Mouse (Mus musculus): Measurements from ENCODE around the gene Ublcp1. TPM values are rescaled to one million over a fixed set of nuclear protein-coding genes. Genes with fewer than 3 reads are reported as not detected.

The Ublcp1 gene
- polyA plus RNA-seq, 1 experiment from 2014 or later: 59.1 TPM

- no peaks in the 10 kb centered on the region for H3K9me3 ChIP-seq
- no peaks in the 10 kb centered on the region for H3K36me3 ChIP-seq
- ATAC-seq (ENCODE audit: borderline replicate concordance, extremely low read depth, low FRiP score, low TSS enrichment): no peak
- H3K27ac ChIP-seq: no peak overlapping the region
- WGBS: 44% methylated on average over 4 of the region's 4 CpGs
- H3K27me3 ChIP-seq: no peaks in the 10 kb centered on the region
- 0 out of 2 replicates have a peak, but pooled peaks cover 6% of the 10 kb centered on the region for H3K4me1 ChIP-seq
- no peak overlapping the region for H3K4me2 ChIP-seq
- H3K9ac ChIP-seq: no peak overlapping the region
- no peak overlapping the region for H3K4me3 ChIP-seq
These were observed 38.6 kb upstream of the Ublcp1 start for GRCm38 (mm10) chr11:44508876-44509275.

GRCm38 (mm10) chr11:44504761-44505160 lies 34.5 kb upstream of the Ublcp1 start:
- WGBS: 80% methylated on average over 3 of the region's 3 CpGs
- Histone ChIP-seq H3K27ac (no peak overlapping the region), H3K4me3 (no peak overlapping the region), H3K27me3 (no peaks in the 10 kb centered on the region), H3K4me1 (0 out of 2 replicates have a peak, but pooled peaks cover 6% of the 10 kb centered on the region), H3K36me3 (no peaks in the 10 kb centered on the region), H3K9me3 (no peaks in the 10 kb centered on the region), H3K4me2 (no peak overlapping the region), H3K9ac (no peak overlapping the region)
- ATAC-seq (ENCODE audit: borderline replicate concordance, extremely low read depth, low FRiP score, low TSS enrichment): no peak

GRCm38 (mm10) chr11:44504146-44504545 lies 33.8 kb upstream of the Ublcp1 start:
- Histone ChIP-seq H3K4me1 (0 out of 2 replicates have a peak, but pooled peaks cover 6% of the 10 kb centered on the region), H3K27ac (no peak overlapping the region), H3K4me3 (no peak overlapping the region), H3K9me3 (no peaks in the 10 kb centered on the region), H3K27me3 (no peaks in the 10 kb centered on the region), H3K9ac (no peak overlapping the region), H3K4me2 (no peak overlapping the region), H3K36me3 (no peaks in the 10 kb centered on the region)
- no peak for ATAC-seq (ENCODE audit: borderline replicate concordance, extremely low read depth, low FRiP score, low TSS enrichment)
- WGBS: 80% methylated on average over 7 of the region's 7 CpGs

- WGBS: 58% methylated on average over 5 of the region's 5 CpGs
- Histone ChIP-seq H3K4me1 (0 out of 2 replicates have a peak, but pooled peaks cover 6% of the 10 kb centered on the region), H3K27me3 (no peaks in the 10 kb centered on the region), H3K9ac (no peak overlapping the region), H3K4me2 (no peak overlapping the region), H3K27ac (no peak overlapping the region), H3K36me3 (no peaks in the 10 kb centered on the region), H3K4me3 (no peak overlapping the region), H3K9me3 (no peaks in the 10 kb centered on the region)
- ATAC-seq (ENCODE audit: borderline replicate concordance, extremely low read depth, low FRiP score, low TSS enrichment): no peak
These were observed 32.6 kb upstream of the Ublcp1 start for GRCm38 (mm10) chr11:44502931-44503330.

- H3K4me2 ChIP-seq: no peak overlapping the region
- ATAC-seq (ENCODE audit: borderline replicate concordance, extremely low read depth, low FRiP score, low TSS enrichment): no peak
- H3K4me3 ChIP-seq: no peak overlapping the region
- H3K27me3 ChIP-seq: no peaks in the 10 kb centered on the region
- 57% methylated on average over 2 of the region's 2 CpGs for WGBS
- H3K9ac ChIP-seq: no peak overlapping the region
- H3K27ac ChIP-seq: no peak overlapping the region
- H3K36me3 ChIP-seq: no peaks in the 10 kb centered on the region
- no peaks in the 10 kb centered on the region for H3K9me3 ChIP-seq
- 0 out of 2 replicates have a peak, but pooled peaks cover 7% of the 10 kb centered on the region for H3K4me1 ChIP-seq
These were observed 31.2 kb upstream of the Ublcp1 start for GRCm38 (mm10) chr11:44501477-44501876.

- no peaks in the 10 kb centered on the region for H3K27me3 ChIP-seq
These were observed 30.7 kb upstream of the Ublcp1 start for GRCm38 (mm10) chr11:44500966-44501365.

GRCm38 (mm10) chr11:44498412-44499272 lies 28.3 kb upstream of the Ublcp1 start:
- no peak overlapping the region for H3K4me3 ChIP-seq
- no peaks in the 10 kb centered on the region for H3K36me3 ChIP-seq
- ATAC-seq (ENCODE audit: borderline replicate concordance, extremely low read depth, low FRiP score, low TSS enrichment): no peak
- H3K27ac ChIP-seq: no peak overlapping the region
- no peaks in the 10 kb centered on the region for H3K9me3 ChIP-seq
- peaks cover 8% of the 10 kb centered on the region; the same call in 1 of the 2 replicates for H3K4me1 ChIP-seq
- H3K27me3 ChIP-seq: no peaks in the 10 kb centered on the region
- no peak overlapping the region for H3K4me2 ChIP-seq
- no peak overlapping the region for H3K9ac ChIP-seq
- WGBS: 54% methylated on average over 13 of the region's 13 CpGs

More at GRCm38 (mm10) chr11:44500966-44501365, 30.7 kb upstream of the Ublcp1 start:
- Histone ChIP-seq H3K4me3 (no peak overlapping the region), H3K36me3 (no peaks in the 10 kb centered on the region), H3K4me2 (no peak overlapping the region), H3K4me1 (peaks cover 12% of the 10 kb centered on the region; the same call in 1 of the 2 replicates), H3K9me3 (no peaks in the 10 kb centered on the region), H3K27ac (no peak overlapping the region), H3K9ac (no peak overlapping the region)
- 57% methylated on average over 7 of the region's 7 CpGs for WGBS
- ATAC-seq (ENCODE audit: borderline replicate concordance, extremely low read depth, low FRiP score, low TSS enrichment): no peak

GRCm38 (mm10) chr11:44496217-44496616 lies 25.9 kb upstream of the Ublcp1 start:
- WGBS: 38% methylated on average over 3 of the region's 3 CpGs
- no peak overlapping the region for H3K4me2 ChIP-seq
- H3K4me3 ChIP-seq: no peak overlapping the region
- no peaks in the 10 kb centered on the region for H3K9me3 ChIP-seq
- peak; percentile 55; the same call in 1 of the 2 replicates for ATAC-seq (ENCODE audit: borderline replicate concordance, extremely low read depth, low FRiP score, low TSS enrichment)
- peaks cover 8% of the 10 kb centered on the region; the same call in 1 of the 2 replicates for H3K4me1 ChIP-seq
- no peak overlapping the region for H3K9ac ChIP-seq
- H3K27ac ChIP-seq: peak overlapping the region; percentile 21
- H3K36me3 ChIP-seq: no peaks in the 10 kb centered on the region
- H3K27me3 ChIP-seq: no peaks in the 10 kb centered on the region

GRCm38 (mm10) chr11:44494643-44495323 lies 24.5 kb upstream of the Ublcp1 start:
- 75% methylated on average over 5 of the region's 5 CpGs for WGBS
- ATAC-seq (ENCODE audit: borderline replicate concordance, extremely low read depth, low FRiP score, low TSS enrichment): no peak

GRCm38 (mm10) chr11:44489117-44489516 lies 18.8 kb upstream of the Ublcp1 start:
- no peak overlapping the region for H3K27ac ChIP-seq
- H3K4me2 ChIP-seq: no peak overlapping the region
- H3K9me3 ChIP-seq: no peaks in the 10 kb centered on the region
- H3K4me3 ChIP-seq: no peak overlapping the region
- no peaks in the 10 kb centered on the region for H3K4me1 ChIP-seq
- H3K9ac ChIP-seq: no peak overlapping the region
- H3K27me3 ChIP-seq: no peaks in the 10 kb centered on the region
- ATAC-seq (ENCODE audit: borderline replicate concordance, extremely low read depth, low FRiP score, low TSS enrichment): no peak
- WGBS: 95% methylated on average over 1 of the region's 1 CpGs
- H3K36me3 ChIP-seq: no peaks in the 10 kb centered on the region

More at GRCm38 (mm10) chr11:44494643-44495323, 24.5 kb upstream of the Ublcp1 start:
- Histone ChIP-seq H3K4me3 (no peak overlapping the region), H3K27me3 (no peaks in the 10 kb centered on the region), H3K36me3 (no peaks in the 10 kb centered on the region), H3K9me3 (no peaks in the 10 kb centered on the region), H3K4me2 (no peak overlapping the region), H3K9ac (no peak overlapping the region), H3K27ac (no peak overlapping the region), H3K4me1 (peaks cover 8% of the 10 kb centered on the region; the same call in 1 of the 2 replicates)

GRCm38 (mm10) chr11:44485089-44485736 lies 14.9 kb upstream of the Ublcp1 start:
- no peak overlapping the region for H3K4me2 ChIP-seq
- 85% methylated on average over 7 of the region's 7 CpGs for WGBS

More at GRCm38 (mm10) chr11:44485089-44485736, 14.9 kb upstream of the Ublcp1 start:
- no peak overlapping the region for H3K4me3 ChIP-seq
- H3K27me3 ChIP-seq: no peaks in the 10 kb centered on the region
- no peaks in the 10 kb centered on the region for H3K36me3 ChIP-seq
- no peak for ATAC-seq (ENCODE audit: borderline replicate concordance, extremely low read depth, low FRiP score, low TSS enrichment)
- no peak overlapping the region for H3K9ac ChIP-seq
- no peak overlapping the region for H3K27ac ChIP-seq
- H3K4me1 ChIP-seq: no peaks in the 10 kb centered on the region
- no peaks in the 10 kb centered on the region for H3K9me3 ChIP-seq

All from lung, embryonic 15.5 days (tissue).